In the genomic region with DNA sequence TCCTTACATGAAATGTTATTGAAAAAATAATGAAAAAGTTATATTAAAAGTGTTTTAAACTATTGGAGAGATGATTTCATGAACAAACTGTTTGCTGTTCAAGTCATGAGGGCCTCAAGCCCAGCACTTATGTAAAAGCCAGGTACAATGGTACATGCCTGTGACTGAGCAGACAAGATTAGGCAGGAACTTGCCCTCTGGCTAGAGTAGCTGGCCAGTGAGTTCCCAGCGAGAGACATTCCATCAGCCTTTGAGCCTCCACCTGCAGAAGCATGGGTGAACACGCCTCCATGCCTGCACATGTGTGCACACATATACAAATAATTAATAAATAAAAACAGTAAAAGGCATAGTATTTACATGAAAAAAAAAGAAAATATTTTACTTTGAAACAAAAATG, we compare ENCODE assay signal across 23 mouse cellular contexts.
DNase-seq lines count a peak whose midpoint lies in the region; ATAC-seq lines count a peak whose summit lies in the region.
"Had no signal": no experiment of that assay in that cellular context is flagged by ENCODE, and none has a peak within 500 bp of the region (broad histone marks: within the 10 kb centered on the region; RNA-seq: fewer than 3 reads in every experiment).

No protein-coding gene starts in this region.

- H3K4me2 ChIP-seq in limb, embryonic 12.5 days = no peak overlapping the region
- no peak overlapping the region for H3K4me2 ChIP-seq in hindbrain, embryonic 13.5 days
- no peak overlapping the region for H3K4me2 ChIP-seq in midbrain, embryonic 16.5 days (ENCODE audit: low read length)
- H3K4me2 ChIP-seq: embryonic facial prominence, embryonic 15.5 days; forebrain, embryonic 13.5 days; forebrain, embryonic 15.5 days had no signal

- H3K9me3 ChIP-seq in limb, embryonic 12.5 days = no peaks in the 10 kb centered on the region
- H3K9me3 ChIP-seq in limb, embryonic 10.5 days (replicated peaks) = no peaks in the 10 kb centered on the region
- no peaks in the 10 kb centered on the region for H3K9me3 ChIP-seq in hindbrain, embryonic 13.5 days
- no peaks in the 10 kb centered on the region for H3K9me3 ChIP-seq in midbrain, embryonic 16.5 days (replicated peaks; ENCODE audit: control insufficient read depth, low read length, poor library complexity, severe bottlenecking)
- H3K9me3 ChIP-seq: embryonic facial prominence, embryonic 15.5 days; forebrain, embryonic 13.5 days; forebrain, embryonic 15.5 days had no signal

- 0 out of 2 replicates have a peak, but pooled peaks have one; percentile 20 for ATAC-seq in limb, embryonic 12.5 days (ENCODE audit: insufficient number of reproducible peaks, insufficient read depth, low FRiP score, low TSS enrichment, low read depth)
- ATAC-seq in hindbrain, embryonic 13.5 days (ENCODE audit: low FRiP score) = no peak
- ATAC-seq in midbrain, embryonic 16.5 days = no peak
- ATAC-seq: activated CD4-positive, CD25-positive, alpha-beta regulatory T cell, adult 4 months; CD4-positive, CD25-positive, alpha-beta regulatory T cell, adult 4 months; forebrain, embryonic 13.5 days; forebrain, embryonic 15.5 days; forebrain, postnatal 0 days; Patski had no signal

- 82% methylated on average over 2 of the region's 2 CpGs for WGBS in limb, embryonic 12.5 days
- 85% methylated on average over 2 of the region's 2 CpGs for WGBS in limb, embryonic 10.5 days
- 98% methylated on average over 2 of the region's 2 CpGs for WGBS in hindbrain, embryonic 13.5 days
- 87% methylated on average over 2 of the region's 2 CpGs for WGBS in midbrain, embryonic 16.5 days

- no peak for DNase-seq in limb, embryonic 10.5 days (ENCODE audit: low spot score)
- peak; percentile 57 for DNase-seq in fat pad, adult 2 months (ENCODE audit: extremely low read depth, low read depth, low spot score)
- peak; percentile 57 for DNase-seq in gonadal fat pad, adult 2 months (ENCODE audit: low read depth)
- DNase-seq: adrenal gland, adult 8-10 months; adrenal gland, postnatal 14 days; adrenal gland, postnatal 36 days; cerebellum, adult 11-12 months; cerebellum, adult 2 months; cerebellum, adult 9-10 months; cerebellum, postnatal 25 days; forebrain, postnatal 0 days had no signal

- no peaks in the 10 kb centered on the region for H3K27me3 ChIP-seq in limb, embryonic 12.5 days
- no peaks in the 10 kb centered on the region for H3K27me3 ChIP-seq in limb, embryonic 10.5 days (ENCODE audit: low read depth, poor library complexity, severe bottlenecking)
- no peaks in the 10 kb centered on the region for H3K27me3 ChIP-seq in hindbrain, embryonic 13.5 days
- H3K27me3 ChIP-seq in midbrain, embryonic 16.5 days (ENCODE audit: control insufficient read depth, insufficient read depth, low read depth, low read length) = no peaks in the 10 kb centered on the region
- H3K27me3 ChIP-seq: CH12.LX; embryonic facial prominence, embryonic 15.5 days; forebrain, embryonic 13.5 days; forebrain, embryonic 15.5 days; Patski had no signal

- H3K4me3 ChIP-seq in limb, embryonic 12.5 days (replicated peaks) = no peak overlapping the region
- H3K4me3 ChIP-seq in limb, embryonic 10.5 days = no peak overlapping the region
- H3K4me3 ChIP-seq in hindbrain, embryonic 13.5 days = no peak overlapping the region
- no peak overlapping the region for H3K4me3 ChIP-seq in midbrain, embryonic 16.5 days (ENCODE audit: low read depth, low read length)
- H3K4me3 ChIP-seq: embryonic facial prominence, embryonic 15.5 days; erythroblast, embryonic 14.5 days; forebrain, embryonic 13.5 days; forebrain, embryonic 15.5 days had no signal

- H3K36me3 ChIP-seq in limb, embryonic 12.5 days = no peaks in the 10 kb centered on the region
- no peaks in the 10 kb centered on the region for H3K36me3 ChIP-seq in limb, embryonic 10.5 days
- H3K36me3 ChIP-seq in hindbrain, embryonic 13.5 days = no peaks in the 10 kb centered on the region
- no peaks in the 10 kb centered on the region for H3K36me3 ChIP-seq in midbrain, embryonic 16.5 days (ENCODE audit: control insufficient read depth, insufficient read depth, low read length)
- H3K36me3 ChIP-seq: embryonic facial prominence, embryonic 15.5 days; forebrain, embryonic 15.5 days; G1E had no signal

- H3K4me1 ChIP-seq in limb, embryonic 12.5 days (replicated peaks) = no peaks in the 10 kb centered on the region
- H3K4me1 ChIP-seq in limb, embryonic 10.5 days = no peaks in the 10 kb centered on the region
- no peaks in the 10 kb centered on the region for H3K4me1 ChIP-seq in hindbrain, embryonic 13.5 days (replicated peaks)
- H3K4me1 ChIP-seq in midbrain, embryonic 16.5 days (ENCODE audit: control insufficient read depth, insufficient read depth, low read length) = no peaks in the 10 kb centered on the region
- H3K4me1 ChIP-seq: embryonic facial prominence, embryonic 15.5 days; forebrain, embryonic 13.5 days; forebrain, embryonic 15.5 days had no signal

- no peak overlapping the region for H3K27ac ChIP-seq in limb, embryonic 12.5 days
- no peak overlapping the region for H3K27ac ChIP-seq in limb, embryonic 10.5 days
- no peak overlapping the region for H3K27ac ChIP-seq in hindbrain, embryonic 13.5 days
- H3K27ac ChIP-seq in midbrain, embryonic 16.5 days (ENCODE audit: low read length) = no peak overlapping the region
- H3K27ac ChIP-seq: embryonic facial prominence, embryonic 15.5 days; forebrain, embryonic 13.5 days; forebrain, embryonic 15.5 days had no signal

- H3K9ac ChIP-seq in limb, embryonic 12.5 days (replicated peaks) = no peak overlapping the region
- no peak overlapping the region for H3K9ac ChIP-seq in hindbrain, embryonic 13.5 days
- no peak overlapping the region for H3K9ac ChIP-seq in midbrain, embryonic 16.5 days (ENCODE audit: low read depth, low read length)
- H3K9ac ChIP-seq: embryonic facial prominence, embryonic 15.5 days; forebrain, embryonic 13.5 days; forebrain, embryonic 15.5 days; forebrain, postnatal 0 days had no signal
